Mouse (Mus musculus) urinary bladder, postnatal 25 days (tissue): ENCODE data around the gene Vmp1.

Source experiments
- DNase-seq: peaks from one replicate; pipeline ENCODE4 v3.0.0; 2022; ENCODE audit warnings: low spot score

Gene Vmp1

GRCm38 (mm10) chr11:86583990-86584897 lies 99.4 kb downstream of the Vmp1 start:
- DNase-seq, result no peak

GRCm38 (mm10) chr11:86583313-86583825 lies 100.3 kb downstream of the Vmp1 start:
- DNase-seq, result no peak

- no peak for DNase-seq
These were observed 100.9 kb downstream of the Vmp1 start for GRCm38 (mm10) chr11:86582543-86583260.

- DNase-seq, result no peak
These were observed 101.6 kb downstream of the Vmp1 start for GRCm38 (mm10) chr11:86581943-86582542.

GRCm38 (mm10) chr11:86581250-86581753 lies 102.3 kb downstream of the Vmp1 start:
- no peak for DNase-seq

GRCm38 (mm10) chr11:86580319-86581113 lies 103.1 kb downstream of the Vmp1 start:
- DNase-seq, result no peak

GRCm38 (mm10) chr11:86579731-86580318 lies 103.8 kb downstream of the Vmp1 start:
- DNase-seq, result no peak

- DNase-seq, result no peak
These were observed 104.6 kb downstream of the Vmp1 start for GRCm38 (mm10) chr11:86578809-86579730.

GRCm38 (mm10) chr11:86578106-86578808 lies 105.4 kb downstream of the Vmp1 start:
- no peak for DNase-seq

GRCm38 (mm10) chr11:86577231-86577630 lies 106.4 kb downstream of the Vmp1 start:
- no peak for DNase-seq

GRCm38 (mm10) chr11:86575632-86576378 lies 107.8 kb downstream of the Vmp1 start:
- DNase-seq, result no peak

- no peak for DNase-seq
These were observed 109.2 kb downstream of the Vmp1 start for GRCm38 (mm10) chr11:86574408-86574807.

- DNase-seq, result no peak
These were observed 109.9 kb downstream of the Vmp1 start for GRCm38 (mm10) chr11:86573646-86574231.

GRCm38 (mm10) chr11:86572623-86573022 lies 111.0 kb downstream of the Vmp1 start:
- no peak for DNase-seq

- DNase-seq, result no peak
These were observed 111.8 kb downstream of the Vmp1 start for GRCm38 (mm10) chr11:86571871-86572270.

GRCm38 (mm10) chr11:86571047-86571855 lies 112.4 kb downstream of the Vmp1 start:
- no peak for DNase-seq

- DNase-seq, result no peak
These were observed 113.3 kb downstream of the Vmp1 start for GRCm38 (mm10) chr11:86570261-86570746.
